Mouse (Mus musculus): Measurements from ENCODE around the gene Astl.

Astl gene

GRCm38 (mm10) chr2:127338416-127338815, at the start of gene Astl:
Astl (plus strand) TSS chr2:127338639.
- TF ChIP-seq GATA4 (IDR thresholded peaks at IDR 0.05; ENCODE audit: insufficient replicate concordance, low read length), result no peak

- TF ChIP-seq GATA4 (IDR thresholded peaks at IDR 0.05; ENCODE audit: insufficient replicate concordance, low read length), result no peak
Observed at GRCm38 (mm10) chr2:127292250-127292649, 46.2 kb upstream of the Astl start.

- no peak for TF ChIP-seq GATA4 (IDR thresholded peaks at IDR 0.05; ENCODE audit: insufficient replicate concordance, low read length)
Observed at GRCm38 (mm10) chr2:127297001-127297805, 41.2 kb upstream of the Astl start.

GRCm38 (mm10) chr2:127298056-127298455, 40.4 kb upstream of the Astl start:
- no peak for TF ChIP-seq GATA4 (IDR thresholded peaks at IDR 0.05; ENCODE audit: insufficient replicate concordance, low read length)

- no peak for TF ChIP-seq GATA4 (IDR thresholded peaks at IDR 0.05; ENCODE audit: insufficient replicate concordance, low read length)
Observed at GRCm38 (mm10) chr2:127300701-127301100, 37.7 kb upstream of the Astl start.

GRCm38 (mm10) chr2:127301883-127302282, 36.6 kb upstream of the Astl start:
- TF ChIP-seq GATA4 (IDR thresholded peaks at IDR 0.05; ENCODE audit: insufficient replicate concordance, low read length), result no peak

GRCm38 (mm10) chr2:127304609-127305210, 33.7 kb upstream of the Astl start:
- no peak for TF ChIP-seq GATA4 (IDR thresholded peaks at IDR 0.05; ENCODE audit: insufficient replicate concordance, low read length)

GRCm38 (mm10) chr2:127306123-127306522, 32.3 kb upstream of the Astl start:
- TF ChIP-seq GATA4 (IDR thresholded peaks at IDR 0.05; ENCODE audit: insufficient replicate concordance, low read length), result no peak

- no peak for TF ChIP-seq GATA4 (IDR thresholded peaks at IDR 0.05; ENCODE audit: insufficient replicate concordance, low read length)
Observed at GRCm38 (mm10) chr2:127307179-127307578, 31.3 kb upstream of the Astl start.

- no peak for TF ChIP-seq GATA4 (IDR thresholded peaks at IDR 0.05; ENCODE audit: insufficient replicate concordance, low read length)
Observed at GRCm38 (mm10) chr2:127308660-127309059, 29.8 kb upstream of the Astl start.

GRCm38 (mm10) chr2:127310246-127310645, 28.2 kb upstream of the Astl start:
- TF ChIP-seq GATA4 (IDR thresholded peaks at IDR 0.05; ENCODE audit: insufficient replicate concordance, low read length), result no peak

- no peak for TF ChIP-seq GATA4 (IDR thresholded peaks at IDR 0.05; ENCODE audit: insufficient replicate concordance, low read length)
Observed at GRCm38 (mm10) chr2:127310685-127311084, 27.8 kb upstream of the Astl start.

- no peak for TF ChIP-seq GATA4 (IDR thresholded peaks at IDR 0.05; ENCODE audit: insufficient replicate concordance, low read length)
Observed at GRCm38 (mm10) chr2:127311193-127311592, 27.2 kb upstream of the Astl start.

- no peak for TF ChIP-seq GATA4 (IDR thresholded peaks at IDR 0.05; ENCODE audit: insufficient replicate concordance, low read length)
Observed at GRCm38 (mm10) chr2:127312801-127313200, 25.6 kb upstream of the Astl start.

- peak; percentile 16; the same call in 1 of the 2 replicates for TF ChIP-seq GATA4 (IDR thresholded peaks at IDR 0.05; ENCODE audit: insufficient replicate concordance, low read length)
Observed at GRCm38 (mm10) chr2:127313878-127314277, 24.6 kb upstream of the Astl start.

- TF ChIP-seq GATA4 (IDR thresholded peaks at IDR 0.05; ENCODE audit: insufficient replicate concordance, low read length), result no peak
Observed at GRCm38 (mm10) chr2:127314467-127315154, 23.8 kb upstream of the Astl start.
